Mouse (Mus musculus): ENCODE data around the gene Patz1.

The Patz1 gene

DNA sequence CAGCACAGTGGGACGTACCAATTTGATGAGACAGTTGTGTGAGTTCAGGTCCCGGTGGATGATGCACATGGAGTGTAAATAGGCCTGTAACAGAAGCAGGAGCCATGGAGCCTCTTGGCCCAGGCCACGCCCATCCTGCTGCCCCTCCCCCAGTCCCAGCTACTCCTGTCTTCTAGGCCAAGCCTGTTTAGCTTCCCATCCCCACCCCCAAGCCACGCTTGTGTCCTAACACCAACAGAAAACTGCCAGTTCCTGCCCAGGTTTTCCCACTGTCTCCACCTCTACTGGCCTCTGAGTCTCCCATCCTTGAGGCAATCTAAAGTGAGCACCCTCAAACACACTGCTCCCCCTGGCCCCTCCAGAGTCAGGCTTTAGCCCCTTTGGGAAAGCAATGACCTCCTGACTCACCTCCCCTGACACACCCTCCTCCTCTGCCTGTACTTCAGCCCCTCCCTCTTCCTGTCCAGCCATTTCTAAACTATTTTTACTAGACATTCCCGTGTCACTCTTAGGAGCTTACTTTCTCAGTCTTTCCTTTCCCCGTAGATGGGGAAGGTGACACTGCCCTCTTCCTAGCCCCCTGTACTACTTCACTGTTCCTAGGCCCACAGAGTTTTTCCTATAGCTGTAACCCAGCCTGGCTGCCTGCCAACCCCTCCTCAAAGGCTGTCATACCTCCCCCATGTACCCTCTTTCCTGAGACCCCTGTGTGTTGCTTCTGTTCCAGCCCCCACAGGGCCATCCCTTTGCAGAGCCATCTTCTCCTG lies 60.1 kb downstream of the Patz1 start:
- in situ Hi-C loops (cut with MboI, MseI) = no loop called here

DNA sequence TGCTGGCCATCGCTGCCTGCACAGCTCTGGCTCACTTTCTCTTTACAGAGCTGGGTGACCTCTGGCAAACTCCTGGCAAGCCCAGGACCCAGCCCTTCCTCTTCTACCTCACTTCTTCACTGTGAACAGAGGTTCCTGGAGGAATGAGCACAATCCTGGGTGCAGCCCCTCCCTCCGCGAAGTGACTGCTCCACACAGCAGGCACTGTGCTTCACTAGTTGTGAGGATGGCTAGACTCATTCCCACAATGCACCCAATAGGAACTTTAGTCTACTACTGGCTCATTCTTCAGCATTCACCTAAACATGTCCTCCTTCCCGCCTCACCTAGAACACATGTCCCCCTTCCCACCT lies 60.6 kb downstream of the Patz1 start:
- in situ Hi-C loops (cut with MboI, MseI) = no loop called here

DNA sequence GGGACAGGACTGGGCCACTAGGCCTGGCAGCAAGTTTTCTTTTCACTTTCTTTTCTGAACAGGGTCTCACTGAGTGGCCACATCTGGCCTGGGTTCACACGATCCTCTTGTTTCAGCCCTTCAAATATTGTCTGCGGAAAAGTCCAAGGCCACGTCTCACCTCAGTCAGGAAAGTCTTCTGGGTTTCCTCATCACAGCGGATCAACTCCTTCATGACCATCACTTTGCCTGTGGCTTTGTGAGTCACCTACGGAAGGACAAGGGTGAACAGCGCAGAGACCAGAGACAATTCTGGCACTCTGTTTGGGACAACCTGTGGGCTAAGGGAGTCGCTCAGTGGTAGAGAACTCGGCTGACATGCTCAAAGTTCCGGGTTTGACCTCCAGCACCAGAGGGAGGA lies 63.5 kb downstream of the Patz1 start:
- in situ Hi-C loops (cut with MboI, MseI) = no loop called here

DNA sequence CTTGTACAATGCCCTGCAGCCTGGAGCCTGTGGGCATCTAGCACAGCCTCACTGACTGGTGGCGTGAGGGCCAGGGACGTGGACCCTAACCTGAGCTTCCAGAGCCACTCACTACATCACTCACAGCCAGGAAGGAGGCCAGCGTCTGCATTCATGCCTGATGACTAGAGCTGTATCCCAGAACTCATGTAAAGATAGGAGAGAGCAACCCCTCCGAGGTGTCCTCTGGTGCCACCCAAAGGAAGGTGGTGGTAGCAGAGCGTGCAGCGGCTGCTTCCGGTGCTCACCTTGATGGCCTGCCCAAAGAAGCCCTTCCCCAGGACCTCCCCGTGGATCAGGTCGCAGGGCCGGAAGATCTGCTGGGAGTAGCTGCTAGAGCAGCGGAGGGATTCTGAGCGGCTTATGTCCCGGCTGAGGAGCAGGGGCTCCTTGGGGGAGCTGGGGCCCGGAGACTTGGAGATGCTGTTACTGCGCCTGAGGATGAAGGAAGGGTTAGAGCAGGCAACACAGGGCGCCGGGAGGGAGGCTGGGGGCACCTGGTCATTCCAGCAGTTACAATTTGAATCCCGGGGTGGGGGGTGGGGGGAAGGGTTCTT lies 64.4 kb downstream of the Patz1 start:
- in situ Hi-C loops (cut with MboI, MseI) = no loop called here
